Mouse (Mus musculus) spleen, adult 2 months (tissue): ENCODE measurements around the gene Parp1.

Source experiments
- CTCF ChIP-seq: fragments of 200-500 bp; IDR thresholded peaks from 2 replicates; pipeline ENCODE4 v1.5.1; 2011; ENCODE audit warnings: mild to moderate bottlenecking, inconsistent platforms; ENCODE audit not compliant: insufficient read depth, insufficient read length, insufficient replicate concordance; ENCODE audit errors: extremely low read depth
- POLR2A ChIP-seq: fragments of 200-500 bp; IDR thresholded peaks from 2 replicates; pipeline ENCODE4 v1.6.1; 2011; ENCODE audit warnings: low read depth, low read length, inconsistent platforms

DNA sequence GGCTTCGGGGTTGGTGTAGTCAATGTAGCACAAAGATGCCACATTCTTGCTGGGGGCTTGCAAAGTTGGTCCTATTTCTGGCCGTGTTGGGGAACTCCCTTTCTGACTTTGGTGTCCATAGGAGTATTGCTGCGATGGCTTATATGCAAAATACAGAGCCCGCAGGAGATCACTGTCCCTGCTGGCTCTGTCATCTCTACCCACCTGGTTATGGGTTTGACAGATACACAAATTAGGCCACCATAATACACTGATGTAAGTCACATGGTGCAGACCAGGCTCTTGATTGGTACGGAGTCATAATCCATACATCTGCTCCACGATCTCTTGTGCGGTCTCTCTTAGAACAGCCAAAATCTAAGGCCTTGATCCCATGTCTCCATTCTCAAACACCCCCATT, 38.9 kb upstream of the Parp1 start:
- TF ChIP-seq CTCF (no peak), POLR2A (no peak)
